Mouse (Mus musculus) cortical plate, adult 2 months (tissue): ENCODE data around the gene Tex11.

Source experiments
- CTCF ChIP-seq: fragments of 200-500 bp; IDR thresholded peaks from 2 replicates; pipeline ENCODE4 v1.5.1; 2011; ENCODE audit warnings: mild to moderate bottlenecking, control low read depth, low read length; ENCODE audit not compliant: insufficient read depth; ENCODE audit errors: extremely low read depth
- POLR2A ChIP-seq: fragments of 200-500 bp; IDR thresholded peaks from 2 replicates; pipeline ENCODE4 v1.6.1; 2011; ENCODE audit warnings: mild to moderate bottlenecking, low read length, control low read depth; ENCODE audit not compliant: insufficient read depth; ENCODE audit errors: extremely low read depth

GRCm38 (mm10) chrX:100943640-100944039 lies 115.8 kb downstream of the Tex11 start:
- TF ChIP-seq POLR2A (no peak), CTCF (no peak)
